Mouse (Mus musculus) hindbrain, embryonic 10.5 days (tissue): Measurements from ENCODE around the gene Rtel1. TPM values are rescaled to one million over a fixed set of nuclear protein-coding genes. Genes with fewer than 3 reads are reported as not detected.

Experiments
- DNase-seq: peaks from one replicate; pipeline ENCODE4 v3.0.0-alpha.2; 2017; ENCODE audit warnings: low spot score
- H3K27ac ChIP-seq: fragments of 300-500 bp; sonication (generic); 2 replicates; pipeline ENCODE4 v1.5.1; 2016; ENCODE audit warnings: mild to moderate bottlenecking, moderate library complexity
- H3K27me3 ChIP-seq: fragments of 300-500 bp; sonication (generic); 2 replicates; pipeline ENCODE4 v1.6.1; 2016; ENCODE audit warnings: mild to moderate bottlenecking; ENCODE audit not compliant: poor library complexity, insufficient read depth, severe bottlenecking
- H3K36me3 ChIP-seq: fragments of 300-500 bp; sonication (generic); 2 replicates; pipeline ENCODE4 v1.6.1; 2016; ENCODE audit warnings: mild to moderate bottlenecking, moderate library complexity
- H3K4me1 ChIP-seq: fragments of 300-500 bp; sonication (generic); replicated peaks from 2 replicates; pipeline ENCODE4 v1.6.1; 2016; ENCODE audit warnings: mild to moderate bottlenecking
- H3K4me3 ChIP-seq: fragments of 300-500 bp; sonication (generic); 2 replicates; pipeline ENCODE4 v1.5.1; 2016; ENCODE audit warnings: mild to moderate bottlenecking, moderate library complexity
- H3K9me3 ChIP-seq: fragments of 300-500 bp; sonication (generic); 2 replicates; pipeline ENCODE4 v1.6.1; 2016; ENCODE audit warnings: mild to moderate bottlenecking, moderate library complexity
- WGBS: fragments of 180-500 bp; shearing (Covaris S2); methylation state at CpG from one replicate; pipeline ENCODE4 v1.1.7; 2016; 5-methylcytosine and 5-hydroxymethylcytosine counted together
- polyA plus RNA-seq: library from polyadenylated mRNA; unstranded; fragments of >200 nt; fragmentation: Nextera tagmentation; extraction: Ambion mirVana; gene quantifications from 2 replicates; pipeline ENCODE4 v1.2.1, GENCODE M21; 2016

Gene Rtel1
- polyA plus RNA-seq, 1 experiment from 2014 or later, result 57.7 TPM

DNA sequence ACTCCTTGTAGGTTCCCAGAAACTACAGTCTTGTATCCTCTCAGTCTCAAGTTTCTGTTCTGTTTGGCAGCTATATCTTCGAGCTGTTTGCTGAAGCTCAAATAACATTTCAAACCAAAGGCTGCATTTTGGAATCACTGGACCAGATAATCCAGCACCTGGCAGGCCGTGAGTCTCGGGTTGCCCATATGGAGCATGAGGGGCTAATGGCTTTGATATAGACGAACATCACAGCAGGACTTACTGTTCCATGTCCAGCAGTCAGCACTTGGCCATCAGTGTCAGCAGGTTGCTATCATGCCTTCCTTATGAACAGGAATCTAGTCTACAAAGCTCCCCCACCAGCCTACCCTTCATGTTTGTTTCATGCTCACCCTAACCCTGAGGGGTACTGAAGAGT lies 20.9 kb downstream of the Rtel1 start:
- no peaks in the 10 kb centered on the region for H3K27me3 ChIP-seq
- no peaks in the 10 kb centered on the region for H3K9me3 ChIP-seq
- no peak overlapping the region for H3K4me3 ChIP-seq
- H3K4me1 ChIP-seq, result no peaks in the 10 kb centered on the region
- no peak for DNase-seq
- peaks cover 95% of the 10 kb centered on the region for H3K36me3 ChIP-seq
- WGBS, result 90% methylated on average over 4 of the region's 4 CpGs
- H3K27ac ChIP-seq, result no peak overlapping the region

DNA sequence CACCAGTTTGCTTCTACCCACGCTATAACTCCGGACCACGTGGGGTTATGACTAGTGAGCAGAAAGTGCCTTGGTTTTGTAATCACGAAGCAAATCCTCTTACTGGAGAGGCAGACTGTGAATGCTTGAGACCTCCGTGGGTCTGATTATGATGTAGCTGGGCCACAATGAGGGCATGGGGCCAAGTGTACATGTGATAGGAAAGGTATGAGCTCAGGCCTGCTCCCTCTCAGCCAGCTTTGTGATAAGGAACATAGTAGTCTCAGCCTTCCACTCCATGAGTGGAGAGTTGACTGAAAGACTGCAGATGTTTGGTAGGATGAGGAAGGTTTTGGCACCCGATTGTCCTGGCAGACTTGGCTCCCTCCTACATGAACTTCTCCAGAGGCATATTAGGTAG lies 23.2 kb downstream of the Rtel1 start:
- Histone ChIP-seq H3K4me3 (no peak overlapping the region), H3K9me3 (no peaks in the 10 kb centered on the region), H3K27ac (no peak overlapping the region), H3K4me1 (no peaks in the 10 kb centered on the region), H3K36me3 (peaks cover 95% of the 10 kb centered on the region), H3K27me3 (no peaks in the 10 kb centered on the region)
- DNase-seq, result no peak
- WGBS, result 97% methylated on average over 6 of the region's 6 CpGs

DNA sequence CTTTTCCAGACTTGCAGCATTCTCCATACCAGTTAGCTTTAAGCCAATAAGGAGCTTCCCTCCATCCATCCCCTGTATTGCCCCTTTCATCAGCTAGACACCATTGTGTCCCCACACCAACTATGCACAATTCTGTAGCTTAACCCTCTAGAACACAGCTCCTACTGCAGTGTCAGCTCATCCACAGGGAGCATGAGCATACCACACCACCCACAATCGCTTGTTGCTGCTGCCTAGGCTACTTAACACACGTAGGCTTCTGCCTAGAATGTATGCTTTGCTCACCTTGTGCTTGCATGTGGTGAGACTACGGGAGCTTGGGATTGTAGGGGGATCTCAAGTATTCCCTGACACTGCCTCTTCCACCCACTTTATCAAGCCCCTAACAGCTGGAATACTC lies 37.2 kb downstream of the Rtel1 start:
- H3K27ac ChIP-seq, result no peak overlapping the region
- 83% methylated on average over 3 of the region's 3 CpGs for WGBS
- no peaks in the 10 kb centered on the region for H3K4me1 ChIP-seq
- peaks cover 100% of the 10 kb centered on the region for H3K36me3 ChIP-seq
- no peaks in the 10 kb centered on the region for H3K9me3 ChIP-seq
- no peak for DNase-seq
- no peak overlapping the region for H3K4me3 ChIP-seq
- no peaks in the 10 kb centered on the region for H3K27me3 ChIP-seq

DNA sequence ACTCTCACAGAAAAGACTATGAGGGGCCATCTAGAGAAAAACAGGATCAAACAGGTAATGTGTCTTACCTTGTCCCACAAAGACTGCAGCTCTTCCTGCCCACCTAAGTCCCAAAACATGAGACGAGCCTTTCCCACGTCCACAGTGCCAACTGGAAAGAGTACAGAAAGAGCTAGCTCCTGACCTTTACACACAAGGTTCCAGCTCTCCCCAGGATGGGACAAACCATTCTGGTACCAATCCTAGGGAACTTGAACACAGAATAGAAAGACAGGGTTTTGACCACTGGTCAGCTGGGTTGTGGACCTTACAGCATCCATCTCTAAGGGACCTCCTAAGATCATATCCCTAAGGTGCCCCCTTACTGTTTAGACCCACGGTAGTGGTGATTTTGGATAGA lies 44.4 kb downstream of the Rtel1 start:
- Histone ChIP-seq H3K27ac (no peak overlapping the region), H3K4me3 (peak overlapping the region; percentile 90), H3K9me3 (no peaks in the 10 kb centered on the region), H3K4me1 (peaks cover 41% of the 10 kb centered on the region), H3K36me3 (peaks cover 62% of the 10 kb centered on the region), H3K27me3 (no peaks in the 10 kb centered on the region)
- DNase-seq, result no peak
- WGBS, result 81% methylated on average over 3 of the region's 3 CpGs

DNA sequence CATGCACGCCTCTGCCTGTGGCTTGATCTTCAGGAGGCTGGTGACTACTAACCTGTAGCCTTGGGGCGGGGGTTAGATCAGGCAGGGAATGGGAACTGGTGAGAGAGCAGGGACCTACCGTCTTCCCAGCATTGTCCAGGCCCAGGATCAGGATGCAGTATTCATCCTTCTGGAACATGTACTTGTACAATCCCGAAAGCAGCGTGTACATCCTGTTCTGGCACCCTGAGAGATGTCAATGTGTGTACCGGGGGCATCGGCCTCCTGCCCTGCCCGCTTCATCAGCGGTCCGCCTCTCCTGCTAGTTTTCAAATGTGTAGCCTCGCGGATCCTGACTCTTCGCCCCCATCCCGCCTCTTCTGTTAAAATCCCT lies 44.9 kb downstream of the Rtel1 start:
- WGBS, result 12% methylated on average over 14 of the region's 14 CpGs
- Histone ChIP-seq H3K27ac (peak overlapping the region; percentile 95), H3K4me3 (peak overlapping the region; percentile 90)

DNA sequence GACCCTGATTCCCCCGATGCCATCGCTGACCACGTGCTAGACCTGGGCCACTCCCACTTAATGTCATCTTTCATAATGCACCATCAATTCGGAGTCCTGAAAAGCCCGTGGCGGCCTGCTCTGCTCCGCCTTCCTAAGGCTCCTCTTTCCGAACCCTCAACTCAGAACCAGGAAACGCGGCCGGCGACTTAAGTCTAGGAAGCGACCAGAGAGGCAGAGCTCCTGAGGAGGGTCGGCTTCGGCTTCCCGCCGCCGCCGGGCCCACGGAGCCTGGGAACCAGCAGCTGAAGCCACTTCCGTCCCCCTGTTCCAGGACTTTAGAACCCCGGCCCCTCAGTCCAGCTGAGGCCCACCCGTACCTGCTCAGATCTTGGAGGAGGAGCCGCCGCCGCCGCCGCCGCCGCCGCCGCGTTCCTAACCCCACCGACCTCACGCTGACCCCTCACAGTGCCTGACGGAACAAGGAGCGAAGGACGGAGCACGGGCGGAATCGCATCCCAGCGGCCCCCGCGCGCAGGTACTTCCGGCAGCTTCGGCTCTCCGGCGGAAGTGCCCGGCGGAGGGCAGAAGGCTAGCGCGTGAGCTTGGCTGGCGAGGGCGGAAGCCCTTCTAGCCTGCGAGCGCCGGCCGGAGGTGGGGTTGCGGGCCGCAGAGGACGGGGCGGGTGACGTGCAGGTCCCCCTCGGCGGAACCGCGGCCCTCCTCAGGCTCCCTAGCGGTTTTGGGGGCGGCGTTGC lies 45.5 kb downstream of the Rtel1 start, which contains the start of the genes Zgpat and Arfrp1:
Gene Zgpat (plus strand): TSS at position 69 of the 737 bp plus-strand sequence.
Gene Arfrp1 (minus strand): TSS at position 545 of the 737 bp plus-strand sequence.
- Histone ChIP-seq H3K4me1 (peaks cover 41% of the 10 kb centered on the region), H3K27me3 (no peaks in the 10 kb centered on the region), H3K9me3 (peaks cover 5% of the 10 kb centered on the region), H3K27ac (peak within 1 kb of the TSS; percentile 95), H3K36me3 (peaks cover 62% of the 10 kb centered on the region), H3K4me3 (peak within 1 kb of the TSS; percentile 90)
- DNase-seq, result peak; percentile 92
- under 1% methylated on average over 71 of the region's 71 CpGs for WGBS

More for the DNA sequence above, 44.9 kb downstream of the Rtel1 start:
- peaks cover 62% of the 10 kb centered on the region for H3K36me3 ChIP-seq
- DNase-seq, result no peak
- peaks cover 41% of the 10 kb centered on the region for H3K4me1 ChIP-seq
- H3K27me3 ChIP-seq, result no peaks in the 10 kb centered on the region
- H3K9me3 ChIP-seq, result no peaks in the 10 kb centered on the region

DNA sequence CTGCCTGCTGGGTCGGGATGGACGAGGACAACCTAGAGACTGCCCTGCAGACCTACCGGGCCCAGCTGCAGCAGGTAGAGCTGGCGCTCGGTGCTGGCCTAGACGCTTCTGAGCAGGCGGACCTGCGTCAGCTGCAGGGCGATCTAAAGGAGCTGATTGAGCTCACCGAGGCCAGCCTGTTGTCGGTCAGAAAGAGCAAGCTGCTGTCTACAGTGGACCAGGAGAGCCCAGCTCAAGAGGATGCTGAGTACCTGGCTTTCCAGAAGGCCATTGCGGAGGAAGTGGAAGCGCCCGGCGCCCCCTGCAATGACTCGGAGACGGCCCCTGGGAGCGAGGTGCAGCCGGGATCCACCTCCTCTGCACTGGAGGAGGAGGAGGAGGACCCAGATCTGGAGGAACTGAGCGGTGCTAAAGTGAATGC lies 46.1 kb downstream of the Rtel1 start:
- Histone ChIP-seq H3K27me3 (no peaks in the 10 kb centered on the region), H3K4me3 (peak overlapping the region; percentile 90), H3K4me1 (peaks cover 41% of the 10 kb centered on the region), H3K9me3 (peaks cover 5% of the 10 kb centered on the region), H3K27ac (peak overlapping the region; percentile 95), H3K36me3 (peaks cover 62% of the 10 kb centered on the region)
- WGBS, result 0% methylated on average over 20 of the region's 20 CpGs
- no peak for DNase-seq

DNA sequence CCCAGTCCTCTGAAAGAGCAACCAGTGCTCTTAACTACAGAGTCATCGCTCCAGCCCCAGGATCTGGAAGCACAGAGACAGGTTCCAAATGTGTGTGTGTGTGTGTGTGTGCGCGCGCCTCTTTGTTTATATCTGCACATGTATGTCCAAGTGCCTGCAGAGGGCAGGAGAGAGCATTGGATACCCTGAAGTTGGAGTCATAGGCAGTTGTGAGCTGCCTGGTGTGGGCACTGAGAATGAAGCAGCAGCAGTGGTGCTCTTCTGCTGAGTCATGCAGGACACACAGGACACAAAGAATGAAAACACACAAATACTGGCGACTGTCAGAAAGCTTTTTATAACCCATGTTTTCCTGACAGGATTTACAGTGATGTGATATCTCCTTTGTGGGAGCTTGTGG lies 50.5 kb downstream of the Rtel1 start:
- 97% methylated on average over 5 of the region's 5 CpGs for WGBS
- H3K27me3 ChIP-seq, result no peaks in the 10 kb centered on the region

DNA sequence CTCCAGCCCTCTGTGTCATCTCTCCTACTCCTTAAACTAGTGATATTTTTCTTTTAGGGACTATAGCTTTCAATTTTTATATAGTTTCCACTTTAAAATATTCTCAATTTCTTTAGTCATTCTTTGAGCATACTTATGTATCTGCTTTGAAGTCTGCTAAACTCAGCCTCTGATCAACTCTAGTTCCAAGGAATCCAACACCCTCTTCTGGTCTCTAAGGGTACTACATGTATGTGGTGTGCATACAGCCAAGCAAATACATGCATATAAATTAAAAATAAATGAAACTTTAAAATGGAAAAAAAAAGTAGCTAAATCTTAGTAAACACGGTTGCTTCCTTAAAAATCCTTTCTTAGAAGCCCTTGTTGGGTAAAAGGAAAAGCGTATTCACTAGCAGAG lies 56.2 kb downstream of the Rtel1 start:
- Histone ChIP-seq H3K27ac (no peak overlapping the region), H3K36me3 (peaks cover 40% of the 10 kb centered on the region), H3K27me3 (no peaks in the 10 kb centered on the region), H3K4me3 (no peak overlapping the region), H3K4me1 (no peaks in the 10 kb centered on the region), H3K9me3 (no peaks in the 10 kb centered on the region)
- no peak for DNase-seq
- 88% methylated on average over 2 of the region's 2 CpGs for WGBS

More for the DNA sequence above, 50.5 kb downstream of the Rtel1 start:
- no peak for DNase-seq
- Histone ChIP-seq H3K4me3 (no peak overlapping the region), H3K36me3 (peaks cover 45% of the 10 kb centered on the region), H3K27ac (no peak overlapping the region), H3K9me3 (peaks cover 5% of the 10 kb centered on the region), H3K4me1 (peaks cover 32% of the 10 kb centered on the region)

DNA sequence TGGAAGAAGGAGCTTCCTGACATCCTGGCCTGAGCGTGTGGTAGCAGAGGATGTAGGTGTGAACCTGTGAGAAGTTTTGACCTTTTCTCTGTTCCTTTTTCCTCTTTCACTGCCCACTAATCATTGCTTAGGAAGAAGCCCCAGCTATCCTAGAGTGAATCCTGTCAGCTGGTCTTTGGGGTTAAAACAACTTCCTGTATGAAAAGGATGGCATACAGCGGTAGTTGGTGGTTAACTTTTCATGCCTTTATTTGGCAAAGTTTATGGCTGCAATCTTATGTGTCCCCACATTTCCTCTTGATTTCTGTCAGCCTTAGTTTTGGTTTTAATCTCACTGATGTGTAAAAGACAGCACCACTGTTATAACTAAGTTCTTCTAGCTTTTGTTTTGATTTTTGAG lies 57.7 kb downstream of the Rtel1 start:
- Histone ChIP-seq H3K27ac (no peak overlapping the region), H3K36me3 (peaks cover 42% of the 10 kb centered on the region), H3K9me3 (no peaks in the 10 kb centered on the region), H3K27me3 (no peaks in the 10 kb centered on the region), H3K4me3 (no peak overlapping the region), H3K4me1 (no peaks in the 10 kb centered on the region)
- DNase-seq, result no peak
- 89% methylated on average over 2 of the region's 2 CpGs for WGBS

DNA sequence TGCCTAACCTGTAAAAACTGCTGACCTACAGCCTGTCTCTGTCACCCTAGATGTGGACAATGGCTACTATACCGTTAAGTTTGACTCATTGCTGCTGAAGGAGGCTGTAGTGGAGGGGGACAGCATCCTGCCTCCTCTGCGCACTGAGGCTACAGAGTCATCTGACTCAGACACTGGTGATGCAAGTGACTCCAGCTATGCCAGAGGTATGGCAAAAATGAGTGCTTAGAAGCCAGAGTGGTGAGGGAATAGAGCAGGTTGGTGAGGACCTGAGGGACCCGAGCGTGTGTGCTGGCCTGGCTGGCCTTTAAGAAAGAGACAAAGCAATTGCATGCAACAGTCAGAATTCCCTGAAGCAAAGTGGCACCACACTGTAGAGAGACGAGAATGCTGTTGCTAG lies 59.2 kb downstream of the Rtel1 start:
- H3K36me3 ChIP-seq, result peaks cover 56% of the 10 kb centered on the region
- H3K9me3 ChIP-seq, result no peaks in the 10 kb centered on the region
- DNase-seq, result no peak
- no peaks in the 10 kb centered on the region for H3K4me1 ChIP-seq
- no peak overlapping the region for H3K27ac ChIP-seq
- H3K27me3 ChIP-seq, result no peaks in the 10 kb centered on the region
- no peak overlapping the region for H3K4me3 ChIP-seq
- WGBS, result 92% methylated on average over 5 of the region's 5 CpGs

DNA sequence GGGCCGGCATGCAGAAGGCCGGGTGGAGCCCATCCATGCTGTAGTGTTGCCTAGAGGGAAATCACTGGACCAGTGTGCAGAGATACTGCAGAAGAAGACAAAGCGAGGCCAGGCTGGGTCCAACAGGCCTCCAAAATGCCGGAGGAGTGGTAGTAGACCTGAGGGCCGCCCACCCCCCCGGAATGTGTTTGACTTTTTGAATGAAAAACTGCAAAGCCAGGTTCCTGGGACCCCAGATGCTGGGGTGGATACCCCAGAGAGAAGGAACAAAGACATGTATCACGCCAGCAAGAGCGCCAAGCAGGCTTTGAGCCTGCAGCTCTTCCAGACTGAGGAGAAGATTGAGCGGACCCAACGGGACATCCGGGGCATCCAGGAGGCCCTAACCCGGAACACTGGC lies 60.2 kb downstream of the Rtel1 start, which contains the start of gene Lime1:
Gene Lime1 (plus strand): TSS at position 301 of the 400 bp plus-strand sequence.
- no peak within 1 kb of the TSS for H3K4me3 ChIP-seq
- no peaks in the 10 kb centered on the region for H3K27me3 ChIP-seq
- no peaks in the 10 kb centered on the region for H3K4me1 ChIP-seq
- no peak for DNase-seq
- WGBS, result 93% methylated on average over 12 of the region's 12 CpGs
- no peak within 1 kb of the TSS for H3K27ac ChIP-seq
- no peaks in the 10 kb centered on the region for H3K9me3 ChIP-seq
- peaks cover 67% of the 10 kb centered on the region for H3K36me3 ChIP-seq

DNA sequence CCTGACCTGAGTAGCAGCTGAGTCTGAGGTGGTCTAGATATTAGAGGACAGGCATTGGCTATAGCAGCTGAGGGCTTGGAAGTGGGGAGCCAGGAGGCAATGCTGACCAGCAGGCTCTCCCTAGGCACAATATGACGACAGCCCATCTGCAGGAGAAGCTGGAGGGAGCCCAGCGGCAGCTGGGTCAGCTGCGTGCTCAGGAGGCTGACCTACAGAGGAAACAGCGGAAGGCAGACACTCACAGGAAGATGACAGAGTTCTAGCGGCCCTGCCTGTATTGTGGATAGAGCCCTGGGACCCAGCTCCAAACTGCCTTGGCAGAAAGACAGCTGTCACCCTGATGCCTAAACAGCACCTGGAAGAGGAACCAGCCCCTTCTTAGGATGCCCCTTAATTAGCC lies 60.7 kb downstream of the Rtel1 start:
- Histone ChIP-seq H3K36me3 (peaks cover 72% of the 10 kb centered on the region), H3K27ac (no peak overlapping the region), H3K4me3 (no peak overlapping the region), H3K9me3 (no peaks in the 10 kb centered on the region), H3K27me3 (no peaks in the 10 kb centered on the region), H3K4me1 (no peaks in the 10 kb centered on the region)
- DNase-seq, result no peak
- 88% methylated on average over 5 of the region's 5 CpGs for WGBS
